Comparison of ENCODE assay signal across 30 mouse cellular contexts in genomic region chr1:40824936-40825335, GRCm38 (mm10). TPM values are rescaled to one million over a fixed set of nuclear protein-coding genes. Genes with fewer than 3 reads are reported as not detected.
DNase-seq lines count a peak whose midpoint lies in the region; ATAC-seq and TF ChIP-seq lines count a peak whose summit lies in the region.
"Had no signal": no experiment of that assay in that cellular context is flagged by ENCODE, and none has a peak within 500 bp of the region (broad histone marks: within the 10 kb centered on the region; RNA-seq: fewer than 3 reads in every experiment).

No protein-coding gene starts in this region.

- H3K4me3 ChIP-seq in embryonic facial prominence, embryonic 10.5 days, result no peak overlapping the region
- H3K4me3 ChIP-seq in limb, embryonic 10.5 days, result no peak overlapping the region
- H3K4me3 ChIP-seq in hindbrain, postnatal 0 days (ENCODE audit: low read length), result no peak overlapping the region
- no peak overlapping the region for H3K4me3 ChIP-seq in hindbrain, embryonic 10.5 days
- H3K4me3 ChIP-seq in liver, embryonic 12.5 days, result no peak overlapping the region
- H3K4me3 ChIP-seq: embryonic facial prominence, embryonic 12.5 days; embryonic facial prominence, embryonic 15.5 days; erythroblast, embryonic 14.5 days; forebrain, embryonic 12.5 days; forebrain, embryonic 15.5 days had no signal

- H3K9me3 ChIP-seq in embryonic facial prominence, embryonic 10.5 days, result no peaks in the 10 kb centered on the region
- no peaks in the 10 kb centered on the region for H3K9me3 ChIP-seq in limb, embryonic 10.5 days (replicated peaks)
- H3K9me3 ChIP-seq in hindbrain, postnatal 0 days (ENCODE audit: low read length), result no peaks in the 10 kb centered on the region
- no peaks in the 10 kb centered on the region for H3K9me3 ChIP-seq in hindbrain, embryonic 10.5 days
- H3K9me3 ChIP-seq in liver, embryonic 12.5 days (replicated peaks), result no peaks in the 10 kb centered on the region
- H3K9me3 ChIP-seq: embryonic facial prominence, embryonic 12.5 days; embryonic facial prominence, embryonic 15.5 days; forebrain, embryonic 12.5 days; forebrain, embryonic 15.5 days had no signal

- H3K36me3 ChIP-seq in embryonic facial prominence, embryonic 10.5 days (replicated peaks), result no peaks in the 10 kb centered on the region
- H3K36me3 ChIP-seq in limb, embryonic 10.5 days, result no peaks in the 10 kb centered on the region
- H3K36me3 ChIP-seq in hindbrain, postnatal 0 days (ENCODE audit: insufficient read depth, low read length), result no peaks in the 10 kb centered on the region
- H3K36me3 ChIP-seq in hindbrain, embryonic 10.5 days, result no peaks in the 10 kb centered on the region
- no peaks in the 10 kb centered on the region for H3K36me3 ChIP-seq in liver, embryonic 12.5 days
- H3K36me3 ChIP-seq: embryonic facial prominence, embryonic 12.5 days; embryonic facial prominence, embryonic 15.5 days; forebrain, embryonic 12.5 days; forebrain, embryonic 15.5 days had no signal

- no peak overlapping the region for H3K4me2 ChIP-seq in hindbrain, postnatal 0 days (ENCODE audit: low read depth, low read length)
- no peak overlapping the region for H3K4me2 ChIP-seq in liver, embryonic 12.5 days
- H3K4me2 ChIP-seq: embryonic facial prominence, embryonic 12.5 days; embryonic facial prominence, embryonic 15.5 days; forebrain, embryonic 12.5 days; forebrain, embryonic 15.5 days; heart, embryonic 11.5 days; hindbrain, embryonic 14.5 days had no signal

- H3K4me1 ChIP-seq in embryonic facial prominence, embryonic 10.5 days, result peaks cover 7% of the 10 kb centered on the region
- H3K4me1 ChIP-seq in limb, embryonic 10.5 days, result peaks cover 6% of the 10 kb centered on the region
- H3K4me1 ChIP-seq in hindbrain, postnatal 0 days (ENCODE audit: insufficient read depth, low read length), result no peaks in the 10 kb centered on the region; the same call in 1 of the 2 replicates
- H3K4me1 ChIP-seq in hindbrain, embryonic 10.5 days (replicated peaks), result no peaks in the 10 kb centered on the region
- H3K4me1 ChIP-seq in liver, embryonic 12.5 days, result no peaks in the 10 kb centered on the region
- H3K4me1 ChIP-seq: embryonic facial prominence, embryonic 12.5 days; embryonic facial prominence, embryonic 15.5 days; forebrain, embryonic 12.5 days; forebrain, embryonic 15.5 days had no signal

- H3K27me3 ChIP-seq in embryonic facial prominence, embryonic 10.5 days (replicated peaks; ENCODE audit: low read depth, poor library complexity, severe bottlenecking), result no peaks in the 10 kb centered on the region
- H3K27me3 ChIP-seq in limb, embryonic 10.5 days (ENCODE audit: low read depth, poor library complexity, severe bottlenecking), result no peaks in the 10 kb centered on the region
- no peaks in the 10 kb centered on the region for H3K27me3 ChIP-seq in hindbrain, postnatal 0 days (ENCODE audit: insufficient read depth, low read length)
- H3K27me3 ChIP-seq in hindbrain, embryonic 10.5 days (ENCODE audit: insufficient read depth, poor library complexity, severe bottlenecking), result no peaks in the 10 kb centered on the region
- H3K27me3 ChIP-seq in liver, embryonic 12.5 days (replicated peaks), result no peaks in the 10 kb centered on the region
- H3K27me3 ChIP-seq: embryonic facial prominence, embryonic 12.5 days; embryonic facial prominence, embryonic 15.5 days; forebrain, embryonic 12.5 days; forebrain, embryonic 15.5 days had no signal

- no peak overlapping the region for H3K27ac ChIP-seq in embryonic facial prominence, embryonic 10.5 days (replicated peaks)
- H3K27ac ChIP-seq in limb, embryonic 10.5 days, result no peak overlapping the region
- no peak overlapping the region for H3K27ac ChIP-seq in hindbrain, postnatal 0 days
- H3K27ac ChIP-seq in hindbrain, embryonic 10.5 days, result no peak overlapping the region
- H3K27ac ChIP-seq in liver, embryonic 12.5 days, result no peak overlapping the region
- H3K27ac ChIP-seq: embryonic facial prominence, embryonic 12.5 days; embryonic facial prominence, embryonic 15.5 days; forebrain, embryonic 12.5 days; forebrain, embryonic 15.5 days; hindbrain, embryonic 14.5 days had no signal

- no peak for TF ChIP-seq CTCF in hindbrain, postnatal 0 days (IDR thresholded peaks at IDR 0.05; ENCODE audit: low read depth)

- H3K9ac ChIP-seq in hindbrain, postnatal 0 days (replicated peaks; ENCODE audit: low read length), result no peak overlapping the region
- no peak overlapping the region for H3K9ac ChIP-seq in liver, embryonic 12.5 days
- H3K9ac ChIP-seq: embryonic facial prominence, embryonic 12.5 days; embryonic facial prominence, embryonic 15.5 days; forebrain, embryonic 12.5 days; forebrain, embryonic 15.5 days; hindbrain, embryonic 14.5 days had no signal

- DNase-seq in embryo, embryonic 11 days, result peak; percentile 38
- DNase-seq in embryo, embryonic 10 days (ENCODE audit: low spot score), result no peak
- peak; percentile 57 for DNase-seq in 3T3-L1 (ENCODE audit: low read depth, low spot score)
- peak; percentile 25 for DNase-seq in embryonic facial prominence, embryonic 10.5 days (ENCODE audit: low spot score)
- peak; percentile 35 for DNase-seq in limb, embryonic 10.5 days (ENCODE audit: low spot score)
- no peak for DNase-seq in hindbrain, postnatal 0 days (ENCODE audit: low spot score)
- DNase-seq in hindbrain, embryonic 10.5 days (ENCODE audit: low spot score), result no peak
- DNase-seq: adrenal gland, postnatal 10 days; adrenal gland, postnatal 36 days; cerebellum, adult 18-20 months; cerebellum, adult 9-10 months; cerebellum, postnatal 14 days; gastrocnemius, postnatal 36 days; heart, postnatal 36 days; kidney, adult 2 months had no signal

- WGBS in embryonic facial prominence, embryonic 10.5 days, result 53% methylated on average over 8 of the region's 8 CpGs
- WGBS in limb, embryonic 10.5 days, result 52% methylated on average over 8 of the region's 8 CpGs
- WGBS in hindbrain, postnatal 0 days, result 54% methylated on average over 8 of the region's 8 CpGs
- 71% methylated on average over 8 of the region's 8 CpGs for WGBS in hindbrain, embryonic 10.5 days
- WGBS in liver, embryonic 12.5 days (ENCODE audit: insufficient replicate concordance), result 63% methylated on average over 8 of the region's 8 CpGs

- no peak for ATAC-seq in hindbrain, postnatal 0 days
- no peak for ATAC-seq in liver, embryonic 12.5 days
- ATAC-seq: activated CD4-positive, CD25-positive, alpha-beta regulatory T cell, adult 4 months; CD4-positive, CD25-positive, alpha-beta regulatory T cell, adult 4 months; forebrain, embryonic 15.5 days; intestine, postnatal 0 days had no signal

RNA-seq across cellular contexts. Expression of gene Tmem182, which starts 19.5 kb away (rescaled TPM):
- not detected in 2 replicates for polyA plus RNA-seq in embryonic facial prominence, embryonic 10.5 days (2016; fragmentation: Nextera tagmentation; extraction: Ambion mirVana)
- polyA plus RNA-seq in limb, embryonic 10.5 days (2016; fragmentation: Nextera tagmentation; extraction: Ambion mirVana), result 0.09 TPM in 1 of 2 replicates, not detected in the other
- 0.05 and 1.2 TPM in 2 replicates for total RNA-seq in hindbrain, postnatal 0 days (2014; rRNA removed)
- 0.29 and 0.31 TPM in 2 replicates for polyA plus RNA-seq in hindbrain, postnatal 0 days (2015; fragmentation: Nextera tagmentation; extraction: Ambion mirVana)
- not detected in 2 replicates for polyA plus RNA-seq in hindbrain, embryonic 10.5 days (2016; fragmentation: Nextera tagmentation; extraction: Ambion mirVana)
- not detected in 2 replicates for polyA plus RNA-seq in liver, embryonic 12.5 days (2016; fragmentation: Nextera tagmentation; extraction: Ambion mirVana)
- total RNA-seq: common myeloid progenitor, adult 5-6 weeks; granulocyte monocyte progenitor cell, adult 5-6 weeks; MEL had no signal
- polyA plus RNA-seq: activated CD4-positive, CD25-positive, alpha-beta regulatory T cell, adult 4 months; CD4-positive, CD25-positive, alpha-beta regulatory T cell, adult 4 months; erythroblast, embryonic 14.5 days; hindbrain, embryonic 11.5 days; hindbrain, embryonic 14.5 days had no signal

RNA-seq across cellular contexts. Expression of gene Mfsd9, which starts 34.4 kb away (rescaled TPM):
- 1.9 and 3.0 TPM in 2 replicates for polyA plus RNA-seq in embryonic facial prominence, embryonic 10.5 days (2016; fragmentation: Nextera tagmentation; extraction: Ambion mirVana)
- polyA plus RNA-seq in limb, embryonic 10.5 days (2016; fragmentation: Nextera tagmentation; extraction: Ambion mirVana), result 2.1 and 3.4 TPM in 2 replicates
- 10.7 and 12.9 TPM in 2 replicates for total RNA-seq in hindbrain, postnatal 0 days (2014; rRNA removed)
- 4.9 and 5.5 TPM in 2 replicates for polyA plus RNA-seq in hindbrain, postnatal 0 days (2015; fragmentation: Nextera tagmentation; extraction: Ambion mirVana)
- polyA plus RNA-seq in hindbrain, embryonic 10.5 days (2016; fragmentation: Nextera tagmentation; extraction: Ambion mirVana), result 3.1 and 3.3 TPM in 2 replicates
- 0.99 and 1.4 TPM in 2 replicates for polyA plus RNA-seq in liver, embryonic 12.5 days (2016; fragmentation: Nextera tagmentation; extraction: Ambion mirVana)

Comparison
In these comparisons a context has a peak if more than half of its experiments do, and no peak if none do; other contexts are left out.
1. DNase-seq: peak in embryo, embryonic 11 days (single experiment), 3T3-L1 (single experiment), embryonic facial prominence, embryonic 10.5 days (single experiment) and limb, embryonic 10.5 days (single experiment); none in embryo, embryonic 10 days (single experiment), hindbrain, postnatal 0 days (single experiment) and hindbrain, embryonic 10.5 days (single experiment).